Mouse (Mus musculus): ENCODE measurements around the gene Fry. TPM values are rescaled to one million over a fixed set of nuclear protein-coding genes. Genes with fewer than 3 reads are reported as not detected.

Gene Fry
- polyA plus RNA-seq, 1 experiment, result not detected

- no peak for TF ChIP-seq GATA1 (IDR thresholded peaks at IDR 0.05; ENCODE audit: low read length)
Observed at GRCm38 (mm10) chr5:150116906-150117216, 1.6 kb upstream of the Fry start.

DNA sequence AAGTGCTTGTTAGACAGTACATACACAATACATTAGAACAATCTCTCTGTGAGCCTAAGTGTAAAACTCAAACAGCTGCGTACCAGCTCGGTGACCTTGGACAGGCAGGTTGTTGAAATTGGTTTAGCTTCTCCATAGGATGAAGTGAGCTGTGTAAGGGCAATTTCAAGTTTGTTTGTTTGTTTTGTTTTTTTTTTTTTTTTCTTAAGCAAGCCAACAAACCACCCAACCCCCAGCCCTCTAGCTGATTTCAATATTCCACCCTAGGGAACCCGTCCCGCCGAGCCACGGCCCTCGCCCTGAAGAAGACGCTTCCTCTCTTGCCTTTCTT, 356 bp upstream of the Fry start:
- TF ChIP-seq GATA1 (IDR thresholded peaks at IDR 0.05; ENCODE audit: low read length), result no peak

GRCm38 (mm10) chr5:150120676-150121075, 2.2 kb downstream of the Fry start:
- TF ChIP-seq GATA1 (IDR thresholded peaks at IDR 0.05; ENCODE audit: low read length), result no peak

DNA sequence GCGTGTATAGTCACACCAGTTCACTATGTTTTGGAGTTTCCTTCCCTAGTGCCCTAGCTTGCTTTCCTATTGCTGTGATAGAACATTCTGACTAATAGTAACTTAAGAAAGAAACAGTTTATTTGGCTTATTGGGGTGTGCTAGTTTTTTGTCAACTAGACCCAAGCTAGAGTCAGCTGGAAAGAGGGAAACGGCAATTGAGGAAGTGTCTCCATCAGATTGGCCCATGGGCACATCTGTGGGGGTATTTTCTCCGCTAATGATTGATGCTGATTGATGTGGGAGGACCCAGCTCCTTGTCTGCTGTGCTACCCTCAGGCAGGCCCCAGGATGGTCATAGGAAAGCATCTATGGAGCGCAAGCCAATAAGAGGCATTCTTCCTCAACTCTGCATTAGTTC, 3.6 kb downstream of the Fry start:
- TF ChIP-seq GATA1 (IDR thresholded peaks at IDR 0.05; ENCODE audit: low read length), result no peak

DNA sequence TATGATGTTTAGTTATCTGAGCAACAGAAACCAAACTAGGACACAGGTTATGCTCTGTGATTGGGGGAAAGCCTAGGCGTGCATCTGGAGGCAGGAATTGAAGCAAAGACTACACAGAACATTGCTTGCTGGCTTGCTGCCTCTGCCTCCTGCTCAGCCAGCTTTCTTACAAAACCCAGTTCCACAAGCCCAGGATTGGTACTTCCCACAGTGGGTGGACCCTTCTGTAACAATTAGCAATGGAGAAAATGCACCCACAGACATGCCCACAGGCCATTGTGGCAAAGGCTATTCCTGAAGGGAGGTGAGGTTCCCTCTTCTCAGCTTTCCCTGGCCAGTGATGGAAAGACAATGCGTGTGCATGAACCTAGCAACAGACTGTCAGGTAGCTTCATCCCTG, 4.1 kb downstream of the Fry start:
- TF ChIP-seq GATA1 (IDR thresholded peaks at IDR 0.05; ENCODE audit: low read length), result no peak

GRCm38 (mm10) chr5:150125920-150126319, 7.5 kb downstream of the Fry start:
- TF ChIP-seq GATA1 (IDR thresholded peaks at IDR 0.05; ENCODE audit: low read length), result no peak

- TF ChIP-seq GATA1 (IDR thresholded peaks at IDR 0.05; ENCODE audit: low read length), result no peak
Observed at GRCm38 (mm10) chr5:150128432-150128831, 10.0 kb downstream of the Fry start.

GRCm38 (mm10) chr5:150130144-150130543, 11.7 kb downstream of the Fry start:
- TF ChIP-seq GATA1 (IDR thresholded peaks at IDR 0.05; ENCODE audit: low read length), result no peak

- TF ChIP-seq GATA1 (IDR thresholded peaks at IDR 0.05; ENCODE audit: low read length), result no peak
Observed at GRCm38 (mm10) chr5:150131166-150131565, 12.7 kb downstream of the Fry start.

DNA sequence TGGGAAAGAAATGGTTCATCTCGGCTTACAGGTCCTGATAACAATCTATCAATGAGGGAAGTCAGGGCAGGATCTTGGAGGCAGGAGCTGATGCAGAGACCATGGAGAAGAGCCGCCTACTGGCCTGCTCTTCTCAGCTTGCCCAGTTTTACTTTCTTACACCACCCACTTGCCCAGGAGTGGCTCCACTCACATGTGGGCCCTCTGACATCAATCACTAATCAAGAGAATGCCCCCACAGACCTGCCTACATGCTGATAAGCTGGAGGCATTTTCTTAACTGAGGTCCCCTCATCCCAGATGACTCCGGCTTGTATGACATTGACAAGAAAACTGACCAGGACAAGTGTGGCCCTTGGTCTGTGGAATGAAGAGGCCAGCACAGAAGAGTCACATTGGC, 16.2 kb downstream of the Fry start:
- no peak for TF ChIP-seq GATA1 (IDR thresholded peaks at IDR 0.05; ENCODE audit: low read length)

- no peak for TF ChIP-seq GATA1 (IDR thresholded peaks at IDR 0.05; ENCODE audit: low read length)
Observed at GRCm38 (mm10) chr5:150135529-150135928, 17.1 kb downstream of the Fry start.

DNA sequence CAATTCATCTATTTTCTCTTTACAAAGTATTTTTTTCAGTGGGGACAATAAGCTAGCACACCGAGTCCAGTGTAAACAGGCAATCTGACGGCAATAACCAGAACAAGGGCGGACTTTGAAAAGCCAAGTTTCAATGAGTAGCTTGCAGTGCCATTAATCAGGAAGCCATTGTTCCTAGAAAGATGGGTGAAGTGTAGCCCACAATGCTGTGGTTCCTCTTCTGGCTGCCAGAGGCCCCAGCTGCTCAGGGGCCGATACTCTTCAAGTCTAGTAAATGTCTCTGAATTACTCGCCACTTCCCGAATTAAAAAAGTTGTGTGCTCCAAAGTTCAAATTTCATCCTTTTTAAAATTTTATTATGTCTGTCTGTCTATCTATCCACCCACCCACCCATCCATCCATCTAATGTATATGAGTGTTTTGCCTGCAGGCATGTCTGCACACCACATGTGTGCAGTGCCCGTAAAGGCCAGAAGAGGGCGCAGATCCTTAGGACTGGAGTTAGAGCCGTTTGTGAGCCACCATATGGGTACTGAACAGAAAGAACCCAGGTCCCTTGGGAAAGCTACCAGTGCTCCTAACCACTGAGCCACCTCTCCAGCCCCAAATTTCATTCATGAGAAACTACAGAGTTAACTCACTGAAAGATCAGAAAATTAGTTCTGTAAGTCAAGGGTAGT, 19.5 kb downstream of the Fry start:
- TF ChIP-seq GATA1 (IDR thresholded peaks at IDR 0.05; ENCODE audit: low read length), result no peak

- no peak for TF ChIP-seq GATA1 (IDR thresholded peaks at IDR 0.05; ENCODE audit: low read length)
Observed at GRCm38 (mm10) chr5:150140513-150140912, 22.1 kb downstream of the Fry start.

DNA sequence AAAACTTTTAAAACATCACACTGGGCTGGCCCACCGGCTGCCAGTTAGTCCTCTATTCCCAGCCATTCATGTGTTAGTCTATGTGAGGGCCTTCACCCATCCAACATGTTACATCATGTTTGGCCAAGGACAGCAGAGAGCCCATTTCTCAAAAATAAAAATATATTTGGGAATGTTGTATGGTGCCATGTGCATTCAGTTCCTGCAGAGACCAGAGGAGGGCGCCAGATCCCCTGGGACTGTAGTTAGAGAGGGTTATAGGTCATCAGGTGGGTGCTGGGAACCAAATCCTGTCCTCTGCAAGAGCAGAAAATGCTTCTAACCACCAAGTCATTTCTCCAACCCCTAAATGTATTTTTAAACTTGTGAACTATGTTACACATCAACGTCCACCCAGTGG, 27.5 kb downstream of the Fry start:
- TF ChIP-seq GATA1 (IDR thresholded peaks at IDR 0.05; ENCODE audit: low read length), result no peak

GRCm38 (mm10) chr5:150146612-150147011, 28.2 kb downstream of the Fry start:
- no peak for TF ChIP-seq GATA1 (IDR thresholded peaks at IDR 0.05; ENCODE audit: low read length)

DNA sequence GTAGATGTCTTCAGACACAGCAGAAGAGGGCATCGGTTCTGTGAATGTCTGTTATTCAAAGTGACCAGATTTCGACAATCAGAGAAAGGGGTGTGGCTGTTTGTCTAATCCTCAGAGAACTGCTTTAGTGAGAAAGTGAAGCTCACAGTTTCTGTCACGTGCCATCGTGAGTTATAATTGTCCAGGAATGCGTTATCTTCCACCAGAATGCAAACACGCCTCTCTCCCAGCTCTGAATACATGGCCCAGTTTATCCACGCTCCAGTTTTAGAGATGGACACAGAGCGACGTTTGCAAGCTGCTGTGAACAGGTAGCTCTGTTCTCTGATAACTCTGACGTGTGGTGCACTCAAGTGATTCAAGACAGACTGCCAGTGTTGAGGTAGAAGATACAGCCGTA, 31.3 kb downstream of the Fry start:
- no peak for TF ChIP-seq GATA1 (IDR thresholded peaks at IDR 0.05; ENCODE audit: low read length)

DNA sequence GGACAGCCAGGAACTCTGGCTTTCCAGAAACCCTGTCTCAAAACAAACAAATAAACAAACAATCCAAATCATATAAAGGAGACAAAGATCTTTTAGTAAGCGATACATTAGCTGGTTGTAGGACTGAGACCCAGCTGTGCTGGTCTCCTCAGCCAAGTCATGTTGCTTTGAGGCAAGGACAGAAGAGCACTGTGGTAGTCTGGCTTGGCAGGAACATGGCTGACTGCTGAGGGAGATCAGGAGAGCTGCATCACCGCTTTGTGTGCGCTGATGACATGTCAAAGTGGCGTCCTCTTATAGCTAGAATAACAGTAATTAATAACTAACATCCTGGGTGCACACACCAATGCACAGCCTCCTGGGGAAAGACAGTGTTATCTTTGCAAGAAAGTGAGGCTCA, 32.5 kb downstream of the Fry start:
- no peak for TF ChIP-seq GATA1 (IDR thresholded peaks at IDR 0.05; ENCODE audit: low read length)

Measured in G1E-ER4 (cell line).